Mouse (Mus musculus) forebrain, embryonic 14.5 days (tissue): ENCODE measurements around the gene Ccpg1. TPM values are rescaled to one million over a fixed set of nuclear protein-coding genes. Genes with fewer than 3 reads are reported as not detected.
A peak's percentile ranks its signal among the peaks of the same experiment; 100 is the strongest.

ENCODE experiments used
- ATAC-seq: fragments of 200-750 bp; cut with Nextera tagmentation; 2 replicates; pipeline ENCODE4 v1.8.0; 2017; ENCODE audit warnings: mild to moderate bottlenecking, moderate library complexity
- DNase-seq: peaks from one replicate; pipeline ENCODE4 v3.0.0-alpha.2; 2015; ENCODE audit warnings: low spot score
- H3K27ac ChIP-seq: fragments of 300-500 bp; sonication (generic); 2 replicates; pipeline ENCODE4 v1.5.1; 2014; ENCODE audit warnings: low read depth, mild to moderate bottlenecking, control low read depth, low read length, moderate library complexity
- H3K27me3 ChIP-seq: fragments of 300-500 bp; sonication (generic); replicated peaks from 2 replicates; pipeline ENCODE4 v1.6.1; 2014; ENCODE audit warnings: low read length, control low read depth, mixed read lengths; ENCODE audit not compliant: control insufficient read depth, insufficient read depth
- H3K36me3 ChIP-seq: fragments of 300-500 bp; sonication (generic); 2 replicates; pipeline ENCODE4 v1.6.1; 2014; ENCODE audit warnings: low read length, control low read depth; ENCODE audit not compliant: control insufficient read depth, insufficient read depth
- H3K4me1 ChIP-seq: fragments of 300-500 bp; sonication (generic); 2 replicates; pipeline ENCODE4 v1.6.1; 2014; ENCODE audit warnings: antibody characterized with exemption, low read length, control low read depth; ENCODE audit not compliant: control insufficient read depth, insufficient read depth
- H3K4me2 ChIP-seq: fragments of 300-500 bp; sonication (generic); 2 replicates; pipeline ENCODE4 v1.6.1; 2014; ENCODE audit warnings: mild to moderate bottlenecking, control low read depth, low read length
- H3K4me3 ChIP-seq: fragments of 300-500 bp; sonication (generic); 2 replicates; pipeline ENCODE4 v1.5.1; 2014; ENCODE audit warnings: low read depth, low read length, control low read depth
- H3K9ac ChIP-seq: fragments of 300-500 bp; sonication (generic); 2 replicates; pipeline ENCODE4 v1.6.1; 2014; ENCODE audit warnings: mild to moderate bottlenecking, low read length, control low read depth, moderate library complexity
- H3K9me3 ChIP-seq: fragments of 300-500 bp; sonication (generic); replicated peaks from 2 replicates; pipeline ENCODE4 v1.6.1; 2016; ENCODE audit warnings: low read length, control low read depth, mixed read lengths; ENCODE audit not compliant: control insufficient read depth
- WGBS: fragments of 180-500 bp; shearing (Covaris S2); extraction: QIAGEN DNeasy Blood & Tissue Kit; methylation state at CpG from one replicate; pipeline ENCODE4 v1.1.7; 2014; 5-methylcytosine and 5-hydroxymethylcytosine counted together
- polyA plus RNA-seq: library from polyadenylated mRNA; unstranded; fragments of >200 nt; fragmentation: Nextera tagmentation; extraction: Ambion mirVana; gene quantifications from 2 replicates; pipeline ENCODE4 v1.2.1, GENCODE M21; 2014

The Ccpg1 gene
- 29.5 and 39.8 TPM in 2 replicates for polyA plus RNA-seq

DNA sequence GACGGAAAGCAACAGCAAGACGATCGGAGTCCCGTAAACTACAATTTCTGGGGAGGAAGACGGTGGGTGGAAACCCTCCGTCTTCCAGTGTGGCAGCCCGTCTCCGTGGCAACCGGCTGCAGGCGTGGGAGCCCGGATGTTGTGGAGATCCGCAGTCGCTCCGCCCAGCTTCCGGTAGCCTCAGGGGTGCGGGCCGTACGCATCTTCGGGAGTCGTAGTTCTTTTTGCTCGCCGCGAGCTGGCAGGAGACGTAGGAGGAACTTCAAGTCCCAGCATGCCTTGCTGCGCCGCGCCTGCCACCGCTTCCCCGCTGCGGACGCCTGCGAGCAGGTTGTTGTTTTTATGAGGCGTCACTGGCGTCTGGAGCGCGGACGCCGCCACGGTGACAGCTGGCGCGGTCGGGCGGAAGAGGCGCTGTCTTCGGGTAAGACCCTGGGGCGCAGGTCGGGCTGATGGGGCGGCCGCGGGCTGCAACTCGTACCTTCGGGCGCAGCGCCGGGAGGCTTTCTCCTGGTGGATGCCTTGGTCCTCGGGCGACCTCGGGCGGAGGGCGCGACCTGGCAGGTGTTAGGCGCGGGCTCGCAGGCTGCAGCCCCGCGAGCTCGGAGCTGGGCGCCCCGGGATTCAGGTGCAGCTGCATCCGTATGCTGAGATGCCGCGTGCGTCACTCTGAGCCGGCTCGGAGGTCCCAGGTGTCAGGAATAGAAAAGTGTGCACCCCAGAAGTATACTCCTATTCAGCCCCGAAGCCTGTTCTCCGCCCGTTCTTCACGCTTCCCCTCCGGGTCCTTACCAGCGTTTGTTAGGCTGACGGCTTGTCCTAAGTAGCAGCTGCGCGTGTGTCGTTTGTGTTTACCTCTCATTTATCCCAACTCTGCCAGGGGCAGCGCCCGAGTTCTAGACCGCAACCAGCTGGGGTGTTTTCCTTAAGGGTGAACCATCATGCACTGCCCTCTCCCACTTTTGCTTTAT, at the start of gene Ccpg1, which contains the start of gene Ccpg1os:
Ccpg1 (plus strand) TSS at position 180 of the 971 bp plus-strand sequence.
Ccpg1os (minus strand) TSS at position 133 of the 971 bp plus-strand sequence.
- ATAC-seq (peak; percentile 100), DNase-seq (peak; percentile 99)
- Histone ChIP-seq H3K27ac (peak within 1 kb of the TSS; percentile 88), H3K4me1 (peaks cover 9% of the 10 kb centered on the region), H3K36me3 (no peaks in the 10 kb centered on the region), H3K9me3 (no peaks in the 10 kb centered on the region), H3K27me3 (no peaks in the 10 kb centered on the region), H3K4me3 (peak within 1 kb of the TSS; percentile 81), H3K9ac (peak within 1 kb of the TSS; percentile 86), H3K4me2 (peak within 1 kb of the TSS; percentile 88)
- under 1% methylated on average over 87 of the region's 88 CpGs for WGBS

DNA sequence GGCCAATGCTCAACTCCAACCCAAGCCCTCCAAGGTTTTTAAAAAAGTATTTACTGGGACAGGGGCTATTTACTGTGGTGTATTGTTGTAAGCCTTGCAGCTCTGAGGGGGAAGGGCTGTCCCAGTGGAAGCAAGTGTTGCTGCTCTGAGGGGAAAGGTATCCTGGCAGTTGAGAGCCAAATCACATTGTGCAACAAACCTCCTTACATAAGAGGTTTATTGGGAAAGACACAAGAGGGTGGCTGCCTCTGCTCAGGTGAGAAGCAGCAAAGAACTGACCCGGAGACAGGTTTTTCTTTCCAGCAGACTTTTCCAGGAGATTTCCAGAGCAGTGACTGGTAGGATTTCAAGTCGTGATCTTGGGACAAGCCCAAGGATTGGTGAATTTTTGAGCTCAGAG, 48.9 kb upstream of the Ccpg1 start:
- Histone ChIP-seq H3K4me3 (no peak overlapping the region), H3K4me2 (no peak overlapping the region)
- 74% methylated on average over 2 of the region's 2 CpGs for WGBS

DNA sequence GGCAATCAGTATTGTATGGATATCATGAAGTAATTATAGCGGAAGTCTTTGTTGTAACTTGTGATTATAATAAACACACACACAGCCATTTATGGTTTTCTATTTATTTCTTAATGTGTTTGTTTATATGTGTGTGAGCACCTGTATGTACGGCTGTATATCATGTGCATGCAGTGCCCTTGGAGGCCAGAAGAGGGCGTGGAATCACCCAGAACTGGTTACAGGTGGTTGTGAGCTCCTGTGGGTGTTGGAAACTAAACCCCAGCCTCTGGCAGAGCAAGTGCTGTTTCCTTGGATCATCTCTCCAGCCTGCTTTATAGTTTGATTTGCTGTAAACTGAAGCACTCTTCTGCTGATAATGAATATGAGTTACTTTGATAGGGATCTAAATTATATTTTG, 41.8 kb upstream of the Ccpg1 start:
- H3K9me3 ChIP-seq = peaks cover 5% of the 10 kb centered on the region; the same call in 1 of the 2 replicates
- peaks cover 24% of the 10 kb centered on the region for H3K36me3 ChIP-seq
- no peak overlapping the region for H3K9ac ChIP-seq
- no peak overlapping the region for H3K4me3 ChIP-seq
- H3K4me2 ChIP-seq = no peak overlapping the region
- DNase-seq (no peak), ATAC-seq (no peak)
- no peak overlapping the region for H3K27ac ChIP-seq
- 60% methylated on average over 3 of the region's 3 CpGs for WGBS
- no peaks in the 10 kb centered on the region for H3K4me1 ChIP-seq
- no peaks in the 10 kb centered on the region for H3K27me3 ChIP-seq

More for the DNA sequence above, 48.9 kb upstream of the Ccpg1 start:
- no peak overlapping the region for H3K27ac ChIP-seq
- H3K36me3 ChIP-seq = no peaks in the 10 kb centered on the region
- H3K9me3 ChIP-seq = no peaks in the 10 kb centered on the region
- DNase-seq (no peak), ATAC-seq (no peak)
- H3K27me3 ChIP-seq = no peaks in the 10 kb centered on the region
- no peaks in the 10 kb centered on the region for H3K4me1 ChIP-seq
- H3K9ac ChIP-seq = no peak overlapping the region

DNA sequence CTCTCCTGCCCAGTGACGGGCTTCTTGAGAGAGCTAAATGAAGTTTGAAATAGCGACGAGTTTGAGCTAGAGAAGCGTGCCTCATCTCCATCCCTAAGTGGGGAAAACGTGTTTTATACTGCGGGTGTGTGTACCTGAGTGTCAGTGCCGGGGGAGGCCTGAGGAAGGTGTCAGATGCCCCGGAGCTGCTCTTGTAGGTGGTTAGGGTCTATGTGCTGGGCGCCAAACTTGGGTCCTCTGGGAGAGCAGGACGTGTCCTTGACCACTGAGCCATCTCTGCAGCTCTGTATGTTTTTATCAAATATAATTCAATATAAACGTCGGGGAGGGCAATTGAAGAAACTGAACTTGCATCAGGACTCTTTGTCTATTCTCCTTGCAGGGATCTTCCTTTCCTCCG, 40.9 kb upstream of the Ccpg1 start:
- H3K9me3 ChIP-seq = peaks cover 5% of the 10 kb centered on the region; the same call in 1 of the 2 replicates
- no peak overlapping the region for H3K9ac ChIP-seq
- no peak overlapping the region for H3K4me2 ChIP-seq
- H3K4me1 ChIP-seq = no peaks in the 10 kb centered on the region
- ATAC-seq = no peak
- no peak overlapping the region for H3K27ac ChIP-seq
- no peaks in the 10 kb centered on the region for H3K27me3 ChIP-seq
- 92% methylated on average over 13 of the region's 13 CpGs for WGBS
- DNase-seq = no peak
- H3K4me3 ChIP-seq = no peak overlapping the region
- peaks cover 24% of the 10 kb centered on the region for H3K36me3 ChIP-seq

DNA sequence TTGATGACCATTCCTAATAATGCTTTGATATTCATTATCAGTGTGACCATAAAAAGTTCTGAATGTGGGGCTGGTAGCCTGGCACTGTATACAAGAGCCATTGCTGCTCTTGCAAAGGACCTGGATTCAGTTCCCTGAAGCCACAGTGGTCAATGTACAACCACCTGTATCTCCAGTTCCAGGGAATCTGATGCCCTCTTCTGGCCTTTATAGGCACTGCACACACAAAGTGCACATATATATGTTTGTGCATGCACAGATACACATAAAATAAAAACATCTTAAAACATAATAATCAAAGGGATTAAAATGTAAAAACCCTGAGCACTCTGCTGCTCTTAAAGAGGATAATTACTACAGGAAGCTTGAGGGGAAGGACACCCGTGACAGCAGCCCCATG, 38.2 kb upstream of the Ccpg1 start:
- peaks cover 5% of the 10 kb centered on the region; the same call in 1 of the 2 replicates for H3K9me3 ChIP-seq
- H3K27ac ChIP-seq = no peak overlapping the region
- 100% methylated on average over 1 of the region's 1 CpGs for WGBS
- H3K27me3 ChIP-seq = no peaks in the 10 kb centered on the region
- no peak overlapping the region for H3K9ac ChIP-seq
- H3K4me3 ChIP-seq = no peak overlapping the region
- H3K36me3 ChIP-seq = peaks cover 24% of the 10 kb centered on the region
- no peak for ATAC-seq
- DNase-seq = no peak
- H3K4me2 ChIP-seq = no peak overlapping the region
- no peaks in the 10 kb centered on the region for H3K4me1 ChIP-seq

DNA sequence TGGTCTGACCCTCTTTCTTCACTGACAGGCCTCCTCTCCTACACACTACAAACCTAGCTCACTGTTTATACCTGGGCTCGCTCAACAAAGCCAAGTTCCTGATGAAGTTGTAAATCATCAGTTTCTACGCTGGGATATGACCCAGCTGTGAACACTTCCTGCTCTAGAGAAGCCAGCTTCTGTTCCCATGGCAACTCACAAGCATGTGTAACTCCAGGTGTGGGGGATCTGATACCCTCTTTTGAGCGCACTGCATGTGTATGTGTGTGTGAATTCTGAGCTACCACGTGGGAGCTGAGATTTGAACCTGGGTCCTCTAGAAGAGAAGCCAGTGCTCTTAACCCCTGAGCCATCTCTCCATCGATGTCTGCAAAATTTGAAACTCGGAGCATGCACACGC, 35.7 kb upstream of the Ccpg1 start:
- Histone ChIP-seq H3K4me2 (no peak overlapping the region), H3K27ac (no peak overlapping the region), H3K36me3 (peaks cover 23% of the 10 kb centered on the region), H3K9me3 (peaks cover 5% of the 10 kb centered on the region; the same call in 1 of the 2 replicates), H3K4me1 (no peaks in the 10 kb centered on the region), H3K4me3 (no peak overlapping the region), H3K27me3 (no peaks in the 10 kb centered on the region), H3K9ac (no peak overlapping the region)
- ATAC-seq = no peak
- DNase-seq = no peak
- WGBS = 80% methylated on average over 7 of the region's 7 CpGs

DNA sequence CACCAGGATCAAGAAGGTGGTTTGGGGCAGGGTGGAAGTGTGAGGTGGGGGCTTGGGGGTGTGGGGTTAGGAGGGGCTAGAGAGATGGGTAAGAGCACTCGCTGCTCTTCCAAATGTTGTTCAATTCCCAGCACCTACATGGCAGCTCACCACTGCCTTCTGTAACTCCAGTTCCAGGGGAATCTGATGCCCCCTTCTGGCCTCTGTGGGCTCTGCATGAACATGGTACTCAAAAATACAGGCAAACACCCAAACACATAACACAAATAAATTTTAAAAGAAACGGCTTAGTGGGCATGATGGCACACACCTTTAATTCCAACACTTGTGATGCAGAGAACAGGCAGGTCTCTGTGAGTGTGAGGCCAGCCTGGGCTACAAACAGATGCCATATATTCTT, 30.5 kb upstream of the Ccpg1 start:
- Histone ChIP-seq H3K9ac (no peak overlapping the region), H3K27ac (no peak overlapping the region), H3K27me3 (no peaks in the 10 kb centered on the region), H3K4me3 (no peak overlapping the region), H3K9me3 (no peaks in the 10 kb centered on the region), H3K36me3 (no peaks in the 10 kb centered on the region), H3K4me1 (peaks cover 5% of the 10 kb centered on the region; the same call in 1 of the 2 replicates), H3K4me2 (no peak overlapping the region)
- 59% methylated on average over 2 of the region's 2 CpGs for WGBS
- peak; percentile 23 for DNase-seq
- no peak for ATAC-seq

DNA sequence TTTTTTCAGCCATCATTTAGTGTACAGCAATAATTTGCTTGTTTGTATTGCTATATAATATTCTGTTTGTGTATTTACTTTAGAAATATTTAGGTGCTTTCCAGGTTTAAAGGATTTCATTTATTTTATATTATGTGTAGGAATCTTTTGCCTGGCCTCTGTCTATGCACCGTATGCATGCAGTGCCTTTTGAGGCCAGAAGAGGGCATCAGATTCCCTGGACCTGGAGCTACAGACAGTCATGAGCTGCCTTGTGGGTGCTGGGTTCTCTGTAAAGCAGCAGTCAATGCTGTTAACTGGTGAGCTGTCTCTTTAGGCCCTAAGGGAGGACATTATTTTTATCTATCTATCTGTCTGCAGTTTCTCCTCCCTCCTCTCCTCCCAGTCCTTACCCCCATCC, 29.7 kb upstream of the Ccpg1 start:
- WGBS = 25% methylated on average over 1 of the region's 1 CpGs
- no peak overlapping the region for H3K27ac ChIP-seq
- no peak overlapping the region for H3K4me2 ChIP-seq
- DNase-seq (peak; percentile 65), ATAC-seq (peak; percentile 51; the same call in 1 of the 2 replicates)
- H3K9ac ChIP-seq = no peak overlapping the region
- no peaks in the 10 kb centered on the region for H3K9me3 ChIP-seq
- no peaks in the 10 kb centered on the region for H3K36me3 ChIP-seq
- no peak overlapping the region for H3K4me3 ChIP-seq
- H3K27me3 ChIP-seq = no peaks in the 10 kb centered on the region
- H3K4me1 ChIP-seq = peaks cover 5% of the 10 kb centered on the region; the same call in 1 of the 2 replicates
